Mouse (Mus musculus): Measurements from ENCODE around the gene Med24. TPM values are rescaled to one million over a fixed set of nuclear protein-coding genes. Genes with fewer than 3 reads are reported as not detected.
A peak's percentile ranks its signal among the peaks of the same experiment; 100 is the strongest.
"Not testable (repeated sequence)": the region's sequence is repeated elsewhere in the genome, so short reads cannot be mapped to it uniquely, and the experiment has no call there.

Med24 gene
- polyA plus RNA-seq, 1 experiment = 33.1 TPM

GRCm38 (mm10) chr11:98655076-98655475, 74.2 kb downstream of the Med24 start:
- not testable (repeated sequence) for H3K4me3 ChIP-seq (ENCODE audit: insufficient read depth, poor library complexity, severe bottlenecking); H3K79me3 ChIP-seq (ENCODE audit: low read depth); H3K79me2 ChIP-seq (ENCODE audit: control insufficient read depth, insufficient read depth); H3K36me3 ChIP-seq (ENCODE audit: control insufficient read depth, insufficient read depth); H3ac ChIP-seq (ENCODE audit: control insufficient read depth, insufficient read length, low read depth)
- TF ChIP-seq CTCF (IDR thresholded peaks at IDR 0.05; ENCODE audit: control insufficient read depth, insufficient read depth, insufficient read length) = peak; percentile 10
- H3K27me3 ChIP-seq (ENCODE audit: control insufficient read depth, insufficient read depth, insufficient read length) = peaks cover 42% of the 10 kb centered on the region

Other genes starting within 250 kb of the Med24 start
- gene Ikzf3, start 183.4 kb downstream of the Med24 start, polyA plus RNA-seq (2012; fragmentation: generic; extraction: Trizol) = not detected
- gene Zpbp2, start 178.3 kb downstream of the Med24 start, polyA plus RNA-seq (2012; fragmentation: generic; extraction: Trizol) = not detected
- gene Ormdl3, start 142.1 kb downstream of the Med24 start, polyA plus RNA-seq (2012; fragmentation: generic; extraction: Trizol) = 25.0 TPM
- not detected for gene Lrrc3c, start 131.1 kb downstream of the Med24 start, polyA plus RNA-seq (2012; fragmentation: generic; extraction: Trizol)
- 0.34 TPM for gene Gm12355, start 103.8 kb downstream of the Med24 start, polyA plus RNA-seq (2012; fragmentation: generic; extraction: Trizol)
- gene Gsdma3, start 103.1 kb downstream of the Med24 start, polyA plus RNA-seq (2012; fragmentation: generic; extraction: Trizol) = not detected
- gene Gsdma2, start 82.7 kb downstream of the Med24 start, polyA plus RNA-seq (2012; fragmentation: generic; extraction: Trizol) = not detected
- gene Gsdma, start 65.1 kb downstream of the Med24 start, polyA plus RNA-seq (2012; fragmentation: generic; extraction: Trizol) = not detected
- gene Psmd3, start 46.9 kb downstream of the Med24 start, polyA plus RNA-seq (2012; fragmentation: generic; extraction: Trizol) = 244 TPM
- not detected for gene Csf3, start 28.2 kb downstream of the Med24 start, polyA plus RNA-seq (2012; fragmentation: generic; extraction: Trizol)
- 28.1 TPM for gene Thra, start 11.2 kb upstream of the Med24 start, polyA plus RNA-seq (2012; fragmentation: generic; extraction: Trizol)
- gene Nr1d1, start 45.9 kb upstream of the Med24 start, polyA plus RNA-seq (2012; fragmentation: generic; extraction: Trizol) = 22.3 TPM
- 40.5 TPM for gene Msl1, start 66.1 kb upstream of the Med24 start, polyA plus RNA-seq (2012; fragmentation: generic; extraction: Trizol)
- gene Casc3, start 75.5 kb upstream of the Med24 start, polyA plus RNA-seq (2012; fragmentation: generic; extraction: Trizol) = 24.4 TPM
- gene Rapgefl1, start 107.3 kb upstream of the Med24 start, polyA plus RNA-seq (2012; fragmentation: generic; extraction: Trizol) = 0.66 TPM
- gene Wipf2, start 134.2 kb upstream of the Med24 start, polyA plus RNA-seq (2012; fragmentation: generic; extraction: Trizol) = 4.5 TPM
- 24.1 TPM for gene Cdc6, start 178.4 kb upstream of the Med24 start, polyA plus RNA-seq (2012; fragmentation: generic; extraction: Trizol)
- gene Rara, start 198.4 kb upstream of the Med24 start, polyA plus RNA-seq (2012; fragmentation: generic; extraction: Trizol) = 31.9 TPM

Data from C2C12 (cell line).